Mouse (Mus musculus): ENCODE measurements around the gene Phf21a. TPM values are rescaled to one million over a fixed set of nuclear protein-coding genes. Genes with fewer than 3 reads are reported as not detected.

The Phf21a gene
- total and polyA plus RNA-seq, 2 experiments from 2014 or later: 31.7 to 41.3 TPM

DNA sequence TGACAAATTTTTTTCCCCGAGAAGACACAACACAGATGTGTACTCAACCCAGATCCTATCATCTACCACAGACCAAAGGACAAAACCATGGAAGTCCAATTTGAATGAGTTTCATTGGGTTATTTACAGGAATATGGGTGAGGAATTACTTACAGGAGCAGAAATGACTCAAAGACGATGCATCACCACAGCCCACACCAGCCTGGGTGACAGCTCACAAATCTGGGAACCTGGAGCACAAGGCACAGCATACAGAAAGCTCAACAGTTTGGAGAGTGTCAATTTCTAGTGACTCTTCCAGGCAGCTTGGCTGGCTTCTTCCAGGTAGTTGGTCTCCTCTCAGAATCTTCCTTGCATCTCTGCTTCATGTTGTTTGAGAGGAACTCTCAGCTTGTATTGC is 154.8 kb downstream of the Phf21a start:
- Histone ChIP-seq H3K27me3 (ENCODE audit: insufficient read depth, low read length) (no peaks in the 10 kb centered on the region), H3K9me3 (ENCODE audit: low read length) (no peaks in the 10 kb centered on the region), H3K27ac (ENCODE audit: low read depth, low read length) (no peak overlapping the region), H3K9ac (replicated peaks; ENCODE audit: low read length, poor library complexity, severe bottlenecking) (no peak overlapping the region), H3K4me2 (ENCODE audit: low read depth, low read length, poor library complexity, severe bottlenecking) (no peak overlapping the region), H3K36me3 (ENCODE audit: insufficient read depth, low read length) (no peaks in the 10 kb centered on the region; the same call in 1 of the 2 replicates), H3K4me3 (ENCODE audit: low read depth, low read length) (no peak overlapping the region), H3K4me1 (ENCODE audit: insufficient read depth, low read length) (no peaks in the 10 kb centered on the region)
- TF ChIP-seq CTCF (IDR thresholded peaks at IDR 0.05): no peak
- DNase-seq (ENCODE audit: low spot score): no peak
- WGBS: 97% methylated on average over 2 of the region's 2 CpGs
- ATAC-seq (ENCODE audit: low FRiP score): no peak

DNA sequence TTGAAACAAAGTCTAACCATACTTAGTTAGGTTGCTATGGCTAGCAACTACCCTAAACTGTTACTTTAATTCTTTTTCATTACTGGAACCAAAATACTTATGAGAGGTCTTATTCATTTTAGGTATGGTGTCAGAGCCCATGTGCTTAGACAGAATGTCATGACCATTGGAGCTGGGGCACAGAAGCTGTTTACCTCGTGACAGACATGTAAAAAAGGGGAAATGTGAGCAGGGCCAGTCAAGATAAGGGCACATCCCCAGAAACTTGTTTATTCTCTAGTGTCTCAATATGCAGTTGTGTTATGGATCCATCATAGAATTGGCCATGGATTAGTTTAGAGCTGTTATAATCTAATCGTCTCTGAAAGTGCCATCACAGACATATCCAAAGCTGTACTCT is 157.6 kb downstream of the Phf21a start:
- TF ChIP-seq CTCF (IDR thresholded peaks at IDR 0.05): no peak
- H3K4me3 ChIP-seq (ENCODE audit: low read depth, low read length): no peak overlapping the region
- H3K4me2 ChIP-seq (ENCODE audit: low read depth, low read length, poor library complexity, severe bottlenecking): no peak overlapping the region
- no peaks in the 10 kb centered on the region; the same call in 1 of the 2 replicates for H3K36me3 ChIP-seq (ENCODE audit: insufficient read depth, low read length)
- DNase-seq (ENCODE audit: low spot score): no peak
- WGBS: 88% methylated on average over 2 of the region's 2 CpGs
- ATAC-seq (ENCODE audit: low FRiP score): no peak
- H3K27ac ChIP-seq (ENCODE audit: low read depth, low read length): no peak overlapping the region
- H3K9ac ChIP-seq (replicated peaks; ENCODE audit: low read length, poor library complexity, severe bottlenecking): no peak overlapping the region
- H3K4me1 ChIP-seq (ENCODE audit: insufficient read depth, low read length): no peaks in the 10 kb centered on the region
- no peaks in the 10 kb centered on the region for H3K27me3 ChIP-seq (ENCODE audit: insufficient read depth, low read length)
- H3K9me3 ChIP-seq (ENCODE audit: low read length): no peaks in the 10 kb centered on the region

DNA sequence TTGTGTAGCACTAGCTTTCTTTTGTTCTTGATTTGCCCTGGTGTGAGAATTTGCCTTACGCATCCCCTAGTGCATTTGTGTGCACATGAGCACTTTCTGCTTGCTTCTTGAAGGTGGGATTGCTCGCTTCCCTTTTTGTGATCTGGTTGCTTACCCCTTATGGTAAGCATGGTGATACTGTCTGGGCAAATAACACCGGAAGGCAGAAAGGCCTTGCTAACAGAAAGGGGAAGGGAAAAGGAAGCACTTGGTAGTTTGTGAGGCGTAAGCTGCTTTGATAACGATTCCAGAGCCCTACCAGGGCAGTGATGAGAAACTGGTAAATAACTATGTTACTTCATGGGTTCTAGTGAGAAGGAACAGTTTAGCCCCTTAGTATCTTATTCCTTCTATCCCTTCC is 160.9 kb downstream of the Phf21a start:
- Histone ChIP-seq H3K27ac (ENCODE audit: low read depth, low read length) (no peak overlapping the region), H3K4me2 (ENCODE audit: low read depth, low read length, poor library complexity, severe bottlenecking) (no peak overlapping the region), H3K36me3 (ENCODE audit: insufficient read depth, low read length) (no peaks in the 10 kb centered on the region; the same call in 1 of the 2 replicates), H3K4me1 (ENCODE audit: insufficient read depth, low read length) (no peaks in the 10 kb centered on the region), H3K27me3 (ENCODE audit: insufficient read depth, low read length) (no peaks in the 10 kb centered on the region), H3K9me3 (ENCODE audit: low read length) (no peaks in the 10 kb centered on the region), H3K9ac (replicated peaks; ENCODE audit: low read length, poor library complexity, severe bottlenecking) (no peak overlapping the region), H3K4me3 (ENCODE audit: low read depth, low read length) (no peak overlapping the region)
- DNase-seq (ENCODE audit: low spot score) (no peak), ATAC-seq (ENCODE audit: low FRiP score) (no peak)
- TF ChIP-seq CTCF (IDR thresholded peaks at IDR 0.05): no peak
- 94% methylated on average over 5 of the region's 5 CpGs for WGBS

DNA sequence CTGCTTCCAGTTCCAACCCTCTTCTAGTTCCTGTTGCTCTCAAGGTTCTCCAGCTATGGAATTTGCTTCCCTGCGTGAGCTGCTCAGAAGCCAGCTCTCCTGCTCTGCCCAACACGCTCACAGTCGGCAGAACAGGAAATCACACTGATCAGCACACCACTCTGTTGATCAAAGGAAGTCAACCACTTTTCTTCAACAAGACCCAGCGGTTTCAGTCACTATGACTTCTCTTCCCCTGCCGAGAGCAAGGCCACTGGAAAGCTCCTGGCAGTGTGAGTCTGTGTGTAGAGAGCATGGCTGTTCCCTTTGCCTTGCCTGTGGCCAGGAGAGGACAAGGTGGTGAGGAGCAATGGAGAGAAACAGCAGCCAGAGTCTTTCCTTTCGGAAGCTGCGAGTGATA is 163.2 kb downstream of the Phf21a start:
- no peak for TF ChIP-seq CTCF (IDR thresholded peaks at IDR 0.05)
- H3K9me3 ChIP-seq (ENCODE audit: low read length): no peaks in the 10 kb centered on the region
- H3K4me3 ChIP-seq (ENCODE audit: low read depth, low read length): no peak overlapping the region
- H3K4me1 ChIP-seq (ENCODE audit: insufficient read depth, low read length): no peaks in the 10 kb centered on the region
- no peak overlapping the region for H3K9ac ChIP-seq (replicated peaks; ENCODE audit: low read length, poor library complexity, severe bottlenecking)
- no peak overlapping the region for H3K27ac ChIP-seq (ENCODE audit: low read depth, low read length)
- DNase-seq (ENCODE audit: low spot score) (no peak), ATAC-seq (ENCODE audit: low FRiP score) (no peak)
- WGBS: 76% methylated on average over 7 of the region's 7 CpGs
- no peaks in the 10 kb centered on the region for H3K36me3 ChIP-seq (ENCODE audit: insufficient read depth, low read length)
- no peak overlapping the region for H3K4me2 ChIP-seq (ENCODE audit: low read depth, low read length, poor library complexity, severe bottlenecking)
- no peaks in the 10 kb centered on the region for H3K27me3 ChIP-seq (ENCODE audit: insufficient read depth, low read length)

DNA sequence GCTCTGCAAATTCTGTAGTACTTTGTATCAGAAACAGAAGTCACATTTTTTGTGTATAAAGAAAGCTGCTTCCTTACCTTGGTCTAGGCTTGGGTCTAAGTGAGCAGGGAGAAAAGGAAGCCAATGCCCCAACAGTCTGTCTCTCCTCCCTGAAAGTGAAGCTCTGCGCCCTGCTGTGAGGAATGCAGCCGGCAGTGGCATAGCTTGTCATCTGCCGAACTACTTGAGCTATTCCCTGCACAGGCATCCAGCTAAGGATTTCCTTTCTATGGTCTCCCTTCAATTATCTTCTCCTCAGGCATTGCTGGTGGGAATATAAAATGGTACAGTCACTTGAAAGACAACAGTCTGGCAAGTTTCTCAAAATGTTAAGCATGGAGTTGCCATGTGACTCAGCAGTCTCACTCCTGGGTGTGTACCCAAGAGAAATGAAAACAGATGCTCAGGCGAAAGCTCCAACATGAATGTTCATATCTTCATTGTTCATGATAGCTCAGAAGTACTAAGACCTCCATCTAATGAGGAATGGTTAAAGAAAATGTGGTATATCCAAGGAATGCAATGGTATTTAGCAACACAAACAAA is 164.5 kb downstream of the Phf21a start:
- DNase-seq (ENCODE audit: low spot score) (no peak), ATAC-seq (ENCODE audit: low FRiP score) (no peak)
- WGBS: 39% methylated on average over 4 of the region's 4 CpGs

DNA sequence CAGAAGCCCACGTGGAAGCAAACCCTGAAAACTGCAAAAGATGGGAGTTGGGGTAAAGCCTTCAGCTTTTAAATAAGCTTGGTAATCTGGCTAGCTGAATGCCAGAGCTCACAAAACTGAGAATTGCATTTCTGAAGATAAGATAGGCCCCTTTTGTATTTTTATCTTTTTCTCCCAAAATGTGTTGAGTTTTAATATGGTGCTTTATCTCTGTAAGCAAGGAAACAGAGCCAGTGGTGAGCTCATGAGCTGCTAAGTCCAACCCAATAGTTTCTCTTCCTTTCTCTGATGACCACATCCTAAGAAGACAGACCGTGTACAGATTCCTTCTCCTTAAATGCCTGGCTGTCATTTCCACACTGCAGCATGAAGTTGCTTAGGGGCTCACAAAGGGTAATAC is 167.0 kb downstream of the Phf21a start:
- Histone ChIP-seq H3K27ac (ENCODE audit: low read depth, low read length) (no peak overlapping the region), H3K9me3 (ENCODE audit: low read length) (no peaks in the 10 kb centered on the region), H3K4me1 (ENCODE audit: insufficient read depth, low read length) (no peaks in the 10 kb centered on the region), H3K9ac (replicated peaks; ENCODE audit: low read length, poor library complexity, severe bottlenecking) (no peak overlapping the region), H3K27me3 (ENCODE audit: insufficient read depth, low read length) (no peaks in the 10 kb centered on the region), H3K4me3 (ENCODE audit: low read depth, low read length) (no peak overlapping the region), H3K36me3 (ENCODE audit: insufficient read depth, low read length) (no peaks in the 10 kb centered on the region), H3K4me2 (ENCODE audit: low read depth, low read length, poor library complexity, severe bottlenecking) (no peak overlapping the region)
- DNase-seq (ENCODE audit: low spot score) (no peak), ATAC-seq (ENCODE audit: low FRiP score) (no peak)
- TF ChIP-seq CTCF (IDR thresholded peaks at IDR 0.05): no peak
- WGBS: 82% methylated on average over 2 of the region's 2 CpGs

More for the DNA sequence above, 164.5 kb downstream of the Phf21a start:
- H3K4me2 ChIP-seq (ENCODE audit: low read depth, low read length, poor library complexity, severe bottlenecking): no peak overlapping the region; the same call in 1 of the 2 replicates
- H3K4me3 ChIP-seq (ENCODE audit: low read depth, low read length): no peak overlapping the region
- H3K27me3 ChIP-seq (ENCODE audit: insufficient read depth, low read length): no peaks in the 10 kb centered on the region
- no peaks in the 10 kb centered on the region for H3K36me3 ChIP-seq (ENCODE audit: insufficient read depth, low read length)
- no peaks in the 10 kb centered on the region for H3K4me1 ChIP-seq (ENCODE audit: insufficient read depth, low read length)
- no peaks in the 10 kb centered on the region for H3K9me3 ChIP-seq (ENCODE audit: low read length)
- no peak for TF ChIP-seq CTCF (IDR thresholded peaks at IDR 0.05)
- H3K9ac ChIP-seq (replicated peaks; ENCODE audit: low read length, poor library complexity, severe bottlenecking): no peak overlapping the region
- H3K27ac ChIP-seq (ENCODE audit: low read depth, low read length): no peak overlapping the region
